Mouse (Mus musculus): ENCODE measurements around the gene Hspa1a.
"Not testable (repeated sequence)": the region's sequence is repeated elsewhere in the genome, so short reads cannot be mapped to it uniquely, and the experiment has no call there.

- TF ChIP-seq CTCF (IDR thresholded peaks at IDR 0.05; ENCODE audit: low read depth, low read length): not testable (repeated sequence)
- TF ChIP-seq TAL1 (conservative IDR thresholded peaks at IDR 0.05; ENCODE audit: low read depth, low read length): peak; percentile 44; the same call in 1 of the 2 replicates
These were observed 28.1 kb upstream of the Hspa1a start for GRCm38 (mm10) chr17:34999871-35000716.
